Mouse (Mus musculus) intestine, postnatal 0 days (tissue): ENCODE data around the gene Supt3. TPM values are rescaled to one million over a fixed set of nuclear protein-coding genes. Genes with fewer than 3 reads are reported as not detected.

ENCODE experiments used
- ATAC-seq: fragments of 200-750 bp; cut with Nextera tagmentation; 2 replicates; pipeline ENCODE4 v1.8.0; 2017; ENCODE audit warnings: mild to moderate bottlenecking, moderate TSS enrichment, moderate library complexity
- H3K27ac ChIP-seq: fragments of 300-500 bp; sonication (generic); 2 replicates; pipeline ENCODE4 v1.5.1; 2014; ENCODE audit warnings: mild to moderate bottlenecking, low read depth, low read length, moderate library complexity
- H3K27me3 ChIP-seq: fragments of 300-500 bp; sonication (generic); replicated peaks from 2 replicates; pipeline ENCODE4 v1.6.1; 2014; ENCODE audit warnings: low read length, mixed read lengths; ENCODE audit not compliant: control insufficient read depth, insufficient read depth
- H3K36me3 ChIP-seq: fragments of 300-500 bp; sonication (generic); 2 replicates; pipeline ENCODE4 v1.6.1; 2014; ENCODE audit warnings: mild to moderate bottlenecking, moderate library complexity; ENCODE audit not compliant: control insufficient read depth, insufficient read depth
- H3K4me1 ChIP-seq: fragments of 300-500 bp; sonication (generic); replicated peaks from 2 replicates; pipeline ENCODE4 v1.6.1; 2014; ENCODE audit warnings: antibody characterized with exemption, low read length, mixed read lengths; ENCODE audit not compliant: control insufficient read depth, insufficient read depth
- H3K4me2 ChIP-seq: fragments of 300-500 bp; sonication (generic); replicated peaks from 2 replicates; pipeline ENCODE4 v1.6.1; 2014; ENCODE audit warnings: low read depth, mild to moderate bottlenecking, moderate library complexity
- H3K4me3 ChIP-seq: fragments of 300-500 bp; sonication (generic); 2 replicates; pipeline ENCODE4 v1.5.1; 2014; ENCODE audit warnings: low read depth, low read length
- H3K9ac ChIP-seq: fragments of 300-500 bp; sonication (generic); 2 replicates; pipeline ENCODE4 v1.6.1; 2014; ENCODE audit warnings: mild to moderate bottlenecking, low read depth, low read length
- H3K9me3 ChIP-seq: fragments of 300-500 bp; sonication (generic); 2 replicates; pipeline ENCODE4 v1.6.1; 2016; ENCODE audit warnings: mixed run types; ENCODE audit not compliant: control insufficient read depth
- CTCF ChIP-seq: sonication (generic); IDR thresholded peaks from 2 replicates; pipeline ENCODE4 v1.5.1; 2016; ENCODE audit warnings: low read depth, mild to moderate bottlenecking, control low read depth, antibody characterized with exemption, moderate library complexity
- WGBS: fragments of 180-500 bp; shearing (Covaris S2); extraction: QIAGEN DNeasy Blood & Tissue Kit; methylation state at CpG from one replicate; pipeline ENCODE4 v1.1.7; 2014; 5-methylcytosine and 5-hydroxymethylcytosine counted together
- polyA plus RNA-seq: library from polyadenylated mRNA; unstranded; fragments of >200 nt; fragmentation: Nextera tagmentation; extraction: Ambion mirVana; gene quantifications from 2 replicates; pipeline ENCODE4 v1.2.1, GENCODE M21; 2015

The Supt3 gene
- polyA plus RNA-seq, 1 experiment from 2014 or later = 4.9 TPM

GRCm38 (mm10) chr17:45087022-45087421 lies 310.1 kb downstream of the Supt3 start:
- H3K36me3 ChIP-seq = no peaks in the 10 kb centered on the region
- TF ChIP-seq CTCF = no peak
- H3K9me3 ChIP-seq = no peaks in the 10 kb centered on the region
- H3K27me3 ChIP-seq = no peaks in the 10 kb centered on the region
- H3K4me2 ChIP-seq = no peak overlapping the region
- H3K4me3 ChIP-seq = no peak overlapping the region
- H3K4me1 ChIP-seq = no peaks in the 10 kb centered on the region
- 63% methylated on average over 5 of the region's 5 CpGs for WGBS
- no peak for ATAC-seq
- no peak overlapping the region for H3K27ac ChIP-seq
- no peak overlapping the region for H3K9ac ChIP-seq

- H3K9ac ChIP-seq = no peak overlapping the region
- ATAC-seq = no peak
- H3K27me3 ChIP-seq = no peaks in the 10 kb centered on the region
- H3K36me3 ChIP-seq = no peaks in the 10 kb centered on the region
- H3K4me2 ChIP-seq = no peak overlapping the region
- no peak for TF ChIP-seq CTCF
- H3K9me3 ChIP-seq = no peaks in the 10 kb centered on the region
- no peak overlapping the region for H3K4me3 ChIP-seq
- H3K27ac ChIP-seq = no peak overlapping the region
- WGBS = 68% methylated on average over 7 of the region's 7 CpGs
- no peaks in the 10 kb centered on the region for H3K4me1 ChIP-seq
These were observed 324.1 kb downstream of the Supt3 start for GRCm38 (mm10) chr17:45101064-45101463.

GRCm38 (mm10) chr17:45115386-45115785 lies 338.4 kb downstream of the Supt3 start:
- no peaks in the 10 kb centered on the region for H3K4me1 ChIP-seq
- H3K4me2 ChIP-seq = no peak overlapping the region
- no peak for ATAC-seq
- H3K4me3 ChIP-seq = no peak overlapping the region
- H3K27me3 ChIP-seq = no peaks in the 10 kb centered on the region
- 44% methylated on average over 3 of the region's 3 CpGs for whole genome bisulfite sequencing
- TF ChIP-seq CTCF = no peak
- no peaks in the 10 kb centered on the region for H3K9me3 ChIP-seq
- H3K36me3 ChIP-seq = no peaks in the 10 kb centered on the region
- H3K27ac ChIP-seq = no peak overlapping the region
- no peak overlapping the region for H3K9ac ChIP-seq

- Histone ChIP-seq H3K9me3 (no peaks in the 10 kb centered on the region), H3K36me3 (no peaks in the 10 kb centered on the region), H3K9ac (no peak overlapping the region), H3K4me3 (no peak overlapping the region), H3K4me1 (no peaks in the 10 kb centered on the region), H3K4me2 (no peak overlapping the region), H3K27me3 (no peaks in the 10 kb centered on the region), H3K27ac (no peak overlapping the region)
- ATAC-seq = no peak
- 49% methylated on average over 12 of the region's 12 CpGs for WGBS
- TF ChIP-seq CTCF = no peak
These were observed 341.9 kb downstream of the Supt3 start for GRCm38 (mm10) chr17:45118565-45119471.

- 60% methylated on average over 18 of the region's 18 CpGs for WGBS
- no peaks in the 10 kb centered on the region for H3K9me3 ChIP-seq
- H3K9ac ChIP-seq = no peak overlapping the region
- TF ChIP-seq CTCF = no peak
- H3K27me3 ChIP-seq = no peaks in the 10 kb centered on the region
- H3K4me1 ChIP-seq = no peaks in the 10 kb centered on the region
- H3K4me3 ChIP-seq = no peak overlapping the region
- no peak for ATAC-seq
- no peak overlapping the region for H3K27ac ChIP-seq
- no peak overlapping the region for H3K4me2 ChIP-seq
- H3K36me3 ChIP-seq = no peaks in the 10 kb centered on the region
These were observed 342.8 kb downstream of the Supt3 start for GRCm38 (mm10) chr17:45119609-45120201.

GRCm38 (mm10) chr17:45123856-45124255 lies 346.9 kb downstream of the Supt3 start:
- H3K9ac ChIP-seq = no peak overlapping the region
- 88% methylated on average over 3 of the region's 3 CpGs for WGBS
- H3K4me2 ChIP-seq = no peak overlapping the region
- no peak for TF ChIP-seq CTCF
- no peak overlapping the region for H3K4me3 ChIP-seq
- H3K9me3 ChIP-seq = no peaks in the 10 kb centered on the region
- no peaks in the 10 kb centered on the region for H3K36me3 ChIP-seq
- no peaks in the 10 kb centered on the region for H3K27me3 ChIP-seq
- no peak overlapping the region for H3K27ac ChIP-seq
- no peak for ATAC-seq
- H3K4me1 ChIP-seq = no peaks in the 10 kb centered on the region
